Mouse (Mus musculus) adrenal gland, postnatal 10 days (tissue): ENCODE data around the gene Trim27. TPM values are rescaled to one million over a fixed set of nuclear protein-coding genes. Genes with fewer than 3 reads are reported as not detected.

Experiments
- DNase-seq: peaks from one replicate; pipeline ENCODE4 v3.0.0; 2021; ENCODE audit warnings: mixed read lengths
- total RNA-seq, 2 experiments: library from RNA; stranded (reverse); gene quantifications; 2 replicates each; pipeline ENCODE4 v1.2.3; 2021

Gene Trim27
- total RNA-seq, 2 experiments from 2014 or later, result 50.2 to 51.9 TPM

- peak; percentile 72 for DNase-seq
Measured at GRCm38 (mm10) chr13:21172241-21173027, 6.8 kb upstream of the Trim27 start.

- DNase-seq, result peak; percentile 91
Measured at GRCm38 (mm10) chr13:21173072-21173471, 6.2 kb upstream of the Trim27 start.

GRCm38 (mm10) chr13:21176733-21177132 lies 2.5 kb upstream of the Trim27 start:
- DNase-seq, result no peak

- no peak for DNase-seq
Measured at GRCm38 (mm10) chr13:21177657-21178056, 1.6 kb upstream of the Trim27 start.

GRCm38 (mm10) chr13:21178364-21178763 lies 881 bp upstream of the Trim27 start:
- DNase-seq, result no peak

GRCm38 (mm10) chr13:21179724-21180550 lies 692 bp downstream of the Trim27 start:
- DNase-seq, result peak; percentile 87

GRCm38 (mm10) chr13:21180551-21181530 lies 1.6 kb downstream of the Trim27 start:
- peak; percentile 71 for DNase-seq

- no peak for DNase-seq
Measured at GRCm38 (mm10) chr13:21181996-21182395, 2.8 kb downstream of the Trim27 start.

GRCm38 (mm10) chr13:21183066-21183465 lies 3.8 kb downstream of the Trim27 start:
- DNase-seq, result no peak

- no peak for DNase-seq
Measured at GRCm38 (mm10) chr13:21183661-21184060, 4.4 kb downstream of the Trim27 start.

- no peak for DNase-seq
Measured at GRCm38 (mm10) chr13:21185521-21185920, 6.3 kb downstream of the Trim27 start.

GRCm38 (mm10) chr13:21195406-21196228 lies 16.4 kb downstream of the Trim27 start:
- DNase-seq, result no peak

GRCm38 (mm10) chr13:21197721-21198120 lies 18.5 kb downstream of the Trim27 start:
- no peak for DNase-seq

- no peak for DNase-seq
Measured at GRCm38 (mm10) chr13:21198313-21198712, 19.1 kb downstream of the Trim27 start.

- DNase-seq, result no peak
Measured at GRCm38 (mm10) chr13:21199046-21200028, 20.1 kb downstream of the Trim27 start.

GRCm38 (mm10) chr13:21200043-21200999 lies 21.1 kb downstream of the Trim27 start:
- peak; percentile 95 for DNase-seq

- peak; percentile 78 for DNase-seq
Measured at GRCm38 (mm10) chr13:21215275-21215983, 36.2 kb downstream of the Trim27 start.

GRCm38 (mm10) chr13:21216781-21217180 lies 37.5 kb downstream of the Trim27 start:
- DNase-seq, result no peak
